Mouse (Mus musculus) neural tube, embryonic 10.5 days (tissue): ENCODE data around the gene Cd5.

Experiments
- DNase-seq: peaks from one replicate; pipeline ENCODE4 v3.0.0-alpha.2; 2017; ENCODE audit warnings: low spot score; ENCODE audit errors: extremely low spot score

Gene Cd5

GRCm38 (mm10) chr19:10671854-10672417 is 66.9 kb downstream of the Cd5 start:
- no peak for DNase-seq

- DNase-seq, result no peak
Measured at GRCm38 (mm10) chr19:10671319-10671718, 67.5 kb downstream of the Cd5 start.
